Mouse (Mus musculus) midbrain, embryonic 14.5 days (tissue): ENCODE data around the gene Nptn. TPM values are rescaled to one million over a fixed set of nuclear protein-coding genes. Genes with fewer than 3 reads are reported as not detected.

Source experiments
- ATAC-seq: fragments of 200-750 bp; cut with Nextera tagmentation; 2 replicates; pipeline ENCODE4 v1.8.0; 2017; ENCODE audit warnings: moderate number of reproducible peaks, moderate library complexity; ENCODE audit not compliant: low FRiP score, low TSS enrichment
- DNase-seq: peaks from one replicate; pipeline ENCODE4 v3.0.0-alpha.2; 2015
- H3K27ac ChIP-seq: fragments of 300-500 bp; sonication (generic); replicated peaks from 2 replicates; pipeline ENCODE4 v1.5.1; 2014; ENCODE audit warnings: mild to moderate bottlenecking, low read depth, low read length, moderate library complexity
- H3K27me3 ChIP-seq: fragments of 300-500 bp; sonication (generic); 2 replicates; pipeline ENCODE4 v1.6.1; 2014; ENCODE audit warnings: low read length, control low read depth, mixed read lengths; ENCODE audit not compliant: control insufficient read depth, insufficient read depth
- H3K36me3 ChIP-seq: fragments of 300-500 bp; sonication (generic); 2 replicates; pipeline ENCODE4 v1.6.1; 2014; ENCODE audit warnings: low read length, control low read depth; ENCODE audit not compliant: control insufficient read depth, insufficient read depth
- H3K4me1 ChIP-seq: fragments of 300-500 bp; sonication (generic); 2 replicates; pipeline ENCODE4 v1.6.1; 2014; ENCODE audit warnings: mild to moderate bottlenecking, antibody characterized with exemption, low read length, control low read depth; ENCODE audit not compliant: control insufficient read depth, insufficient read depth
- H3K4me2 ChIP-seq: fragments of 300-500 bp; sonication (generic); 2 replicates; pipeline ENCODE4 v1.6.1; 2014; ENCODE audit warnings: mild to moderate bottlenecking, low read length, moderate library complexity
- H3K4me3 ChIP-seq: fragments of 300-500 bp; sonication (generic); replicated peaks from 2 replicates; pipeline ENCODE4 v1.5.1; 2014; ENCODE audit warnings: low read depth, low read length
- H3K9ac ChIP-seq: fragments of 300-500 bp; sonication (generic); replicated peaks from 2 replicates; pipeline ENCODE4 v1.6.1; 2014; ENCODE audit warnings: mild to moderate bottlenecking, low read length, moderate library complexity
- H3K9me3 ChIP-seq: fragments of 300-500 bp; sonication (generic); 2 replicates; pipeline ENCODE4 v1.6.1; 2016; ENCODE audit warnings: low read length, control low read depth, mixed read lengths; ENCODE audit not compliant: control insufficient read depth
- WGBS: fragments of 180-500 bp; shearing (Covaris S2); extraction: QIAGEN DNeasy Blood & Tissue Kit; methylation state at CpG from one replicate; pipeline ENCODE4 v1.1.7; 2014; 5-methylcytosine and 5-hydroxymethylcytosine counted together
- polyA plus RNA-seq: library from polyadenylated mRNA; unstranded; fragments of >200 nt; fragmentation: Nextera tagmentation; extraction: Ambion mirVana; gene quantifications from 2 replicates; pipeline ENCODE4 v1.2.1, GENCODE M21; 2014

Gene Nptn
- polyA plus RNA-seq, 1 experiment from 2014 or later: 179 TPM

- Histone ChIP-seq H3K27me3 (no peaks in the 10 kb centered on the region), H3K9ac (no peak overlapping the region), H3K36me3 (peaks cover 10% of the 10 kb centered on the region; the same call in 1 of the 2 replicates), H3K4me2 (no peak overlapping the region), H3K4me1 (no peaks in the 10 kb centered on the region), H3K27ac (no peak overlapping the region), H3K9me3 (no peaks in the 10 kb centered on the region), H3K4me3 (no peak overlapping the region)
- ATAC-seq: no peak
- peak; percentile 40 for DNase-seq
- WGBS: 69% methylated on average over 2 of the region's 2 CpGs
Measured at GRCm38 (mm10) chr9:58656396-58656795, 74.4 kb downstream of the Nptn start.

- 99% methylated on average over 2 of the region's 2 CpGs for WGBS
- Histone ChIP-seq H3K4me2 (no peak overlapping the region), H3K4me3 (no peak overlapping the region), H3K4me1 (no peaks in the 10 kb centered on the region), H3K27ac (no peak overlapping the region), H3K9me3 (no peaks in the 10 kb centered on the region), H3K9ac (no peak overlapping the region), H3K36me3 (peaks cover 11% of the 10 kb centered on the region), H3K27me3 (no peaks in the 10 kb centered on the region)
- ATAC-seq (no peak), DNase-seq (no peak)
Measured at GRCm38 (mm10) chr9:58656824-58657223, 74.8 kb downstream of the Nptn start.

- DNase-seq: no peak
- 92% methylated on average over 5 of the region's 5 CpGs for WGBS
- no peak overlapping the region for H3K4me3 ChIP-seq
Measured at GRCm38 (mm10) chr9:58657735-58658512, 75.9 kb downstream of the Nptn start.

GRCm38 (mm10) chr9:58658596-58659309 is 76.7 kb downstream of the Nptn start:
- no peak overlapping the region for H3K9ac ChIP-seq
- H3K4me3 ChIP-seq: no peak overlapping the region
- H3K4me2 ChIP-seq: no peak overlapping the region
- H3K9me3 ChIP-seq: no peaks in the 10 kb centered on the region
- no peak for DNase-seq
- H3K27ac ChIP-seq: no peak overlapping the region
- no peaks in the 10 kb centered on the region for H3K27me3 ChIP-seq
- H3K4me1 ChIP-seq: no peaks in the 10 kb centered on the region
- WGBS: 92% methylated on average over 4 of the region's 4 CpGs
- H3K36me3 ChIP-seq: peaks cover 18% of the 10 kb centered on the region
- ATAC-seq: no peak

More at GRCm38 (mm10) chr9:58657735-58658512, 75.9 kb downstream of the Nptn start:
- Histone ChIP-seq H3K4me2 (no peak overlapping the region), H3K9me3 (no peaks in the 10 kb centered on the region), H3K27me3 (no peaks in the 10 kb centered on the region), H3K27ac (no peak overlapping the region), H3K9ac (no peak overlapping the region), H3K4me1 (no peaks in the 10 kb centered on the region), H3K36me3 (peaks cover 18% of the 10 kb centered on the region)
- ATAC-seq: no peak

GRCm38 (mm10) chr9:58659331-58659730 is 77.3 kb downstream of the Nptn start:
- Histone ChIP-seq H3K9ac (no peak overlapping the region), H3K27me3 (no peaks in the 10 kb centered on the region), H3K36me3 (peaks cover 18% of the 10 kb centered on the region), H3K9me3 (no peaks in the 10 kb centered on the region), H3K4me1 (no peaks in the 10 kb centered on the region), H3K4me2 (no peak overlapping the region), H3K27ac (no peak overlapping the region), H3K4me3 (no peak overlapping the region)
- 88% methylated on average over 3 of the region's 3 CpGs for WGBS
- ATAC-seq: no peak
- no peak for DNase-seq

GRCm38 (mm10) chr9:58659989-58660388 is 77.9 kb downstream of the Nptn start:
- Histone ChIP-seq H3K4me2 (no peak overlapping the region), H3K9me3 (no peaks in the 10 kb centered on the region), H3K9ac (no peak overlapping the region), H3K27ac (no peak overlapping the region), H3K4me1 (no peaks in the 10 kb centered on the region), H3K4me3 (no peak overlapping the region), H3K27me3 (no peaks in the 10 kb centered on the region), H3K36me3 (peaks cover 13% of the 10 kb centered on the region)
- no peak for ATAC-seq
- WGBS: 87% methylated on average over 9 of the region's 9 CpGs
- DNase-seq: no peak

- 93% methylated on average over 3 of the region's 3 CpGs for WGBS
- no peak overlapping the region for H3K4me3 ChIP-seq
- no peak for DNase-seq
- ATAC-seq: no peak
- no peaks in the 10 kb centered on the region for H3K4me1 ChIP-seq
- peaks cover 13% of the 10 kb centered on the region for H3K36me3 ChIP-seq
- H3K27ac ChIP-seq: no peak overlapping the region
- no peak overlapping the region for H3K4me2 ChIP-seq
- H3K9ac ChIP-seq: no peak overlapping the region
- no peaks in the 10 kb centered on the region for H3K9me3 ChIP-seq
- no peaks in the 10 kb centered on the region for H3K27me3 ChIP-seq
Measured at GRCm38 (mm10) chr9:58660673-58661072, 78.6 kb downstream of the Nptn start.

GRCm38 (mm10) chr9:58662007-58662406 is 80.0 kb downstream of the Nptn start:
- H3K27me3 ChIP-seq: no peaks in the 10 kb centered on the region
- no peak overlapping the region for H3K27ac ChIP-seq
- no peak overlapping the region for H3K9ac ChIP-seq
- H3K4me2 ChIP-seq: no peak overlapping the region
- ATAC-seq (no peak), DNase-seq (no peak)
- WGBS: 88% methylated on average over 4 of the region's 4 CpGs
- H3K4me3 ChIP-seq: no peak overlapping the region
- H3K36me3 ChIP-seq: peaks cover 10% of the 10 kb centered on the region
- no peaks in the 10 kb centered on the region for H3K4me1 ChIP-seq
- H3K9me3 ChIP-seq: no peaks in the 10 kb centered on the region

GRCm38 (mm10) chr9:58662791-58663190 is 80.8 kb downstream of the Nptn start:
- no peak for ATAC-seq
- no peaks in the 10 kb centered on the region for H3K4me1 ChIP-seq
- WGBS: 82% methylated on average over 3 of the region's 3 CpGs
- H3K4me2 ChIP-seq: no peak overlapping the region
- no peaks in the 10 kb centered on the region for H3K9me3 ChIP-seq
- no peak overlapping the region for H3K4me3 ChIP-seq
- H3K36me3 ChIP-seq: peaks cover 8% of the 10 kb centered on the region; the same call in 1 of the 2 replicates
- H3K27me3 ChIP-seq: no peaks in the 10 kb centered on the region
- H3K27ac ChIP-seq: no peak overlapping the region
- H3K9ac ChIP-seq: no peak overlapping the region
- DNase-seq: no peak
